Mouse (Mus musculus) liver, adult 2 months (tissue): Measurements from ENCODE around the gene Kdsr. TPM values are rescaled to one million over a fixed set of nuclear protein-coding genes. Genes with fewer than 3 reads are reported as not detected.

Experiments
- DNase-seq: peaks from one replicate; pipeline ENCODE4 v3.0.0-alpha.2; 2011; ENCODE audit warnings: low read depth, low spot score; ENCODE audit errors: extremely low read depth
- H3K27ac ChIP-seq: fragments of 200-500 bp; replicated peaks from 2 replicates; pipeline ENCODE4 v1.5.1; 2012; ENCODE audit warnings: low read depth, mild to moderate bottlenecking, control low read depth, inconsistent platforms, low read length; ENCODE audit not compliant: insufficient read depth
- H3K27me3 ChIP-seq: fragments of 200-500 bp; 2 replicates; pipeline ENCODE4 v1.6.1; 2012; ENCODE audit warnings: mild to moderate bottlenecking, moderate library complexity, low read length, inconsistent platforms; ENCODE audit not compliant: control insufficient read depth, insufficient read depth
- H3K36me3 ChIP-seq: fragments of 200-500 bp; 2 replicates; pipeline ENCODE4 v1.6.1; 2012; ENCODE audit warnings: low read length, inconsistent platforms; ENCODE audit not compliant: control insufficient read depth, insufficient read depth
- H3K4me1 ChIP-seq: fragments of 200-500 bp; 2 replicates; pipeline ENCODE4 v1.6.1; 2011; ENCODE audit warnings: low read length; ENCODE audit not compliant: control insufficient read depth, insufficient read depth
- H3K4me3 ChIP-seq: fragments of 200-500 bp; 2 replicates; pipeline ENCODE4 v1.5.1; 2011; ENCODE audit warnings: low read depth, mild to moderate bottlenecking, control low read depth, low read length, moderate library complexity; ENCODE audit not compliant: insufficient read depth
- H3K79me2 ChIP-seq: fragments of 200-500 bp; 2 replicates; pipeline ENCODE4 v1.6.1; 2012; ENCODE audit warnings: inconsistent platforms, mild to moderate bottlenecking, low read length, moderate library complexity; ENCODE audit not compliant: control insufficient read depth, insufficient read depth
- H3K9ac ChIP-seq: fragments of 200-500 bp; 2 replicates; pipeline ENCODE4 v1.6.1; 2012; ENCODE audit warnings: low read depth, mild to moderate bottlenecking, control low read depth, inconsistent platforms, low read length
- CTCF ChIP-seq: fragments of 200-500 bp; IDR thresholded peaks from 2 replicates; pipeline ENCODE4 v1.5.1; 2011; ENCODE audit warnings: low read depth, low read length, control low read depth
- POLR2A ChIP-seq: fragments of 200-500 bp; IDR thresholded peaks from 2 replicates; pipeline ENCODE4 v1.6.1; 2011; ENCODE audit warnings: low read length, control low read depth; ENCODE audit not compliant: insufficient read depth; ENCODE audit errors: extremely low read depth
- WGBS: fragments of 180-500 bp; shearing (Covaris S2); methylation state at CpG from one replicate; pipeline ENCODE4 v1.1.7; 2018; 5-methylcytosine and 5-hydroxymethylcytosine counted together
- polyA plus RNA-seq: library from polyadenylated mRNA; depleted of rRNA; stranded (reverse); fragments of >200 nt; gene quantifications from 2 replicates; pipeline ENCODE4 v1.2.3, GENCODE M21; 2012
- total RNA-seq: library from RNA; depleted of rRNA; stranded (reverse); fragments of >200 nt; gene quantifications from 2 replicates; pipeline ENCODE4 v1.2.3, GENCODE M21; 2014

The Kdsr gene
- total and polyA plus RNA-seq, 2 experiments: 10.4 to 10.5 TPM

GRCm38 (mm10) chr1:106795634-106796541, 36.4 kb upstream of the Kdsr start:
- peak overlapping the region; percentile 97 for H3K9ac ChIP-seq
- peak; percentile 39 for DNase-seq
- peaks cover 2% of the 10 kb centered on the region; the same call in 1 of the 2 replicates for H3K36me3 ChIP-seq
- peak overlapping the region; percentile 97 for H3K4me3 ChIP-seq
- 2% methylated on average over 51 of the region's 51 CpGs for WGBS
- H3K27ac ChIP-seq: peak overlapping the region; percentile 95
- no peaks in the 10 kb centered on the region for H3K27me3 ChIP-seq
- H3K79me2 ChIP-seq: peaks cover 19% of the 10 kb centered on the region
- peaks cover 9% of the 10 kb centered on the region for H3K4me1 ChIP-seq
- TF ChIP-seq POLR2A (no peak), CTCF (no peak)

GRCm38 (mm10) chr1:106774896-106775295, 15.4 kb upstream of the Kdsr start:
- Histone ChIP-seq H3K79me2 (no peaks in the 10 kb centered on the region), H3K4me1 (peaks cover 6% of the 10 kb centered on the region; the same call in 1 of the 2 replicates), H3K9ac (no peak overlapping the region), H3K27me3 (no peaks in the 10 kb centered on the region), H3K4me3 (no peak overlapping the region), H3K36me3 (peaks cover 52% of the 10 kb centered on the region), H3K27ac (peak overlapping the region; percentile 31; the same call in 1 of the 2 replicates)
- WGBS: 43% methylated on average over 4 of the region's 4 CpGs
- TF ChIP-seq POLR2A (no peak), CTCF (no peak)
- peak; percentile 89 for DNase-seq

- Histone ChIP-seq H3K36me3 (peaks cover 49% of the 10 kb centered on the region), H3K4me3 (no peak overlapping the region), H3K9ac (no peak overlapping the region), H3K79me2 (no peaks in the 10 kb centered on the region), H3K27ac (peak overlapping the region; percentile 42; the same call in 1 of the 2 replicates), H3K27me3 (no peaks in the 10 kb centered on the region), H3K4me1 (peaks cover 6% of the 10 kb centered on the region; the same call in 1 of the 2 replicates)
- WGBS: 19% methylated on average over 9 of the region's 9 CpGs
- DNase-seq: peak; percentile 86
- TF ChIP-seq CTCF (no peak), POLR2A (no peak)
Observed at GRCm38 (mm10) chr1:106774092-106774491, 14.6 kb upstream of the Kdsr start.

- H3K36me3 ChIP-seq: peaks cover 38% of the 10 kb centered on the region
- no peak for DNase-seq
- H3K27ac ChIP-seq: no peak overlapping the region
- H3K9ac ChIP-seq: no peak overlapping the region
- H3K27me3 ChIP-seq: no peaks in the 10 kb centered on the region
- H3K79me2 ChIP-seq: no peaks in the 10 kb centered on the region
- peaks cover 1% of the 10 kb centered on the region; the same call in 1 of the 2 replicates for H3K4me1 ChIP-seq
- TF ChIP-seq POLR2A (no peak), CTCF (no peak)
- H3K4me3 ChIP-seq: no peak overlapping the region
Observed at GRCm38 (mm10) chr1:106768773-106769172, 9.2 kb upstream of the Kdsr start.

GRCm38 (mm10) chr1:106765771-106766170, 6.2 kb upstream of the Kdsr start:
- Histone ChIP-seq H3K36me3 (peaks cover 20% of the 10 kb centered on the region), H3K9ac (no peak overlapping the region), H3K27ac (no peak overlapping the region), H3K4me3 (no peak overlapping the region), H3K79me2 (no peaks in the 10 kb centered on the region), H3K27me3 (no peaks in the 10 kb centered on the region), H3K4me1 (peaks cover 5% of the 10 kb centered on the region; the same call in 1 of the 2 replicates)
- 97% methylated on average over 8 of the region's 8 CpGs for WGBS
- TF ChIP-seq POLR2A (no peak), CTCF (no peak)
- no peak for DNase-seq

- TF ChIP-seq POLR2A: no peak
- no peak for TF ChIP-seq CTCF
- peaks cover 13% of the 10 kb centered on the region for H3K36me3 ChIP-seq
- WGBS: 65% methylated on average over 2 of the region's 2 CpGs
Observed at GRCm38 (mm10) chr1:106764846-106765245, 5.3 kb upstream of the Kdsr start.

More at GRCm38 (mm10) chr1:106764846-106765245, 5.3 kb upstream of the Kdsr start:
- DNase-seq: no peak
- Histone ChIP-seq H3K79me2 (no peaks in the 10 kb centered on the region), H3K27ac (no peak overlapping the region), H3K4me1 (peaks cover 7% of the 10 kb centered on the region), H3K27me3 (no peaks in the 10 kb centered on the region), H3K4me3 (no peak overlapping the region), H3K9ac (no peak overlapping the region)
